Mouse (Mus musculus) forebrain, embryonic 11.5 days (tissue): ENCODE results near the gene Ppil2. TPM values are rescaled to one million over a fixed set of nuclear protein-coding genes. Genes with fewer than 3 reads are reported as not detected.

Source experiments
- ATAC-seq: fragments of 200-750 bp; cut with Nextera tagmentation; replicated peaks from 2 replicates; pipeline ENCODE4 v1.8.0; 2017; ENCODE audit warnings: moderate TSS enrichment; ENCODE audit not compliant: low FRiP score
- DNase-seq: peaks from one replicate; pipeline ENCODE4 v3.0.0-alpha.2; 2017; ENCODE audit warnings: low spot score
- H3K27ac ChIP-seq: fragments of 300-500 bp; sonication (generic); 2 replicates; pipeline ENCODE4 v1.5.1; 2014; ENCODE audit warnings: low read depth, low read length
- H3K27me3 ChIP-seq: fragments of 300-500 bp; sonication (generic); 2 replicates; pipeline ENCODE4 v1.6.1; 2014; ENCODE audit warnings: mild to moderate bottlenecking, low read length, mixed read lengths; ENCODE audit not compliant: control insufficient read depth, insufficient read depth
- H3K36me3 ChIP-seq: fragments of 300-500 bp; sonication (generic); 2 replicates; pipeline ENCODE4 v1.6.1; 2014; ENCODE audit warnings: mild to moderate bottlenecking, low read length, moderate library complexity, mixed read lengths; ENCODE audit not compliant: control insufficient read depth, insufficient read depth
- H3K4me1 ChIP-seq: fragments of 300-500 bp; sonication (generic); replicated peaks from 2 replicates; pipeline ENCODE4 v1.6.1; 2014; ENCODE audit warnings: low read length, mixed read lengths; ENCODE audit not compliant: control insufficient read depth, insufficient read depth
- H3K4me2 ChIP-seq: fragments of 300-500 bp; sonication (generic); 2 replicates; pipeline ENCODE4 v1.6.1; 2014; ENCODE audit warnings: low read depth, mild to moderate bottlenecking, low read length, moderate library complexity, mixed read lengths; ENCODE audit not compliant: severe bottlenecking
- H3K4me3 ChIP-seq: fragments of 300-500 bp; sonication (generic); 2 replicates; pipeline ENCODE4 v1.5.1; 2014; ENCODE audit warnings: low read depth, low read length
- H3K9ac ChIP-seq: fragments of 300-500 bp; sonication (generic); 2 replicates; pipeline ENCODE4 v1.6.1; 2014; ENCODE audit warnings: low read length
- H3K9me3 ChIP-seq: fragments of 300-500 bp; sonication (generic); 2 replicates; pipeline ENCODE4 v1.6.1; 2016; ENCODE audit warnings: low read length, mixed read lengths; ENCODE audit not compliant: control insufficient read depth
- WGBS: fragments of 180-500 bp; shearing (Covaris S2); extraction: QIAGEN DNeasy Blood & Tissue Kit; methylation state at CpG from one replicate; pipeline ENCODE4 v1.1.7; 2014; 5-methylcytosine and 5-hydroxymethylcytosine counted together
- polyA plus RNA-seq: library from polyadenylated mRNA; unstranded; fragments of >200 nt; fragmentation: Nextera tagmentation; extraction: Ambion mirVana; gene quantifications from 2 replicates; pipeline ENCODE4 v1.2.1, GENCODE M21; 2014

The Ppil2 gene
- polyA plus RNA-seq, 1 experiment from 2014 or later: 153 TPM

DNA sequence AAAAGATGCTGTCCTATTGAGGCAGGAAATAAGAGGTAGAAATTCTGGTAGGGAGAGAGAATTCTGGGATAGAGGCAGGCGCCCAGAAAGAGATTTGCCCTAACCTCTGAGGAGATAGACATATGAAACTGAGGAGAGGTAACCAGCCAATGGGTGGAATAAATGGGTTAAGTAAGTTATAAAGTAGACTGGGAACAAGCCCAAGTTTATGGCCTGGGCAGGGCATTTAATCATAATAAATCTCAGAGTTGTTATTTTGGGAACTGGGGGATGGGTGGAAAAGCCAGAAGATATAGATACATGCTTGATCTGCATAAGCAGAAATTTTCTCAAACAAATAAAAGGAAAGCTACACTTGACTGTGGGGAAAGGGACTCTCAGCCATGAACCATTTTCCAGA lies 48.7 kb downstream of the Ppil2 start:
- WGBS: 59% methylated on average over 1 of the region's 1 CpGs
- Histone ChIP-seq H3K27ac (no peak overlapping the region), H3K4me2 (no peak overlapping the region), H3K36me3 (no peaks in the 10 kb centered on the region), H3K9me3 (no peaks in the 10 kb centered on the region), H3K4me1 (no peaks in the 10 kb centered on the region), H3K4me3 (no peak overlapping the region), H3K27me3 (no peaks in the 10 kb centered on the region), H3K9ac (no peak overlapping the region)
- DNase-seq (no peak), ATAC-seq (no peak)

DNA sequence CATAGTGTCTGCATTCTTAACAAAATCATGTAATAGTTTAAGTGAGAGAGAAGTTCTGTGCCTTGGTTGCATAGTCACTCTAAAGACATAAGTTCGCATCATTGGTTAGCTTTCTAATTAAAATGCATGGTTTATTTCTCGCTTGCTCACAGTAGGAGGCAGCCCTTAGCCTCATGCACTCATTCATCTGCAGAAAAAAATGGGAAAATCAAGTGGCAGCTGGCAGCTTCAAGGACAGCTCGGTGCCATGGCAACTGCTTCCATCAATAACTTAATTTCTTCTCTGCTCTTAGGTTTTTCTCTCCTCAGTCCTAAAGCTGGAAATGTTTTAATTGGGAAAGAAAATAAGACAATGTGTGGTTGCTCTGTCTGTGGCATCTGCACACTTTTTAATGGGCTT lies 55.5 kb downstream of the Ppil2 start:
- no peak overlapping the region for H3K27ac ChIP-seq
- 35% methylated on average over 3 of the region's 3 CpGs for WGBS
- peak; percentile 55 for ATAC-seq

DNA sequence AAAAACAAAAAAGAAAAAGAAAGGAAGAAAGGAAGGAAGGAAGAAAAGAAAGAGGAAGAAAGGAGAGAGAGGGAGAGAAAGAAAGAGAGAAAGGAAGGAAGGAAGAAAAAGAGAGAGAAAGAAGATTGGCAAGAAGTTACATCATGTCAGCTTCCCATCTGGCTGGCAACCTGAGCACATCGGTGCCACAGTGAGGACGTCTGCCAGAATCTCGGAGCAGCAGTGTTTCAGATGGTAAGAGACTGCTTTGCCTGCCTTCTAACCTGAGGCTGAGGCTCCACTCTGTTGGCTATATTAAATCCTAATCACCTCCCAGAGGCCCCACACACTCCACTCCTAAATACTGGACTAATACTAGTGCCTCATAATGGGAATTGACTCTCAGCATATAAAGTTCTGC lies 57.2 kb downstream of the Ppil2 start:
- H3K9ac ChIP-seq: no peak overlapping the region
- ATAC-seq (no peak), DNase-seq (no peak)
- H3K9me3 ChIP-seq: no peaks in the 10 kb centered on the region
- H3K4me2 ChIP-seq: no peak overlapping the region
- H3K27ac ChIP-seq: no peak overlapping the region
- H3K4me1 ChIP-seq: no peaks in the 10 kb centered on the region
- no peaks in the 10 kb centered on the region; the same call in 1 of the 2 replicates for H3K36me3 ChIP-seq
- WGBS: 91% methylated on average over 3 of the region's 3 CpGs
- no peak overlapping the region for H3K4me3 ChIP-seq
- H3K27me3 ChIP-seq: no peaks in the 10 kb centered on the region

More for the DNA sequence above, 55.5 kb downstream of the Ppil2 start:
- no peaks in the 10 kb centered on the region for H3K9me3 ChIP-seq
- H3K9ac ChIP-seq: no peak overlapping the region
- no peak overlapping the region for H3K4me3 ChIP-seq
- no peaks in the 10 kb centered on the region for H3K4me1 ChIP-seq
- no peaks in the 10 kb centered on the region for H3K36me3 ChIP-seq
- H3K4me2 ChIP-seq: no peak overlapping the region
- peak; percentile 48 for DNase-seq
- no peaks in the 10 kb centered on the region for H3K27me3 ChIP-seq

DNA sequence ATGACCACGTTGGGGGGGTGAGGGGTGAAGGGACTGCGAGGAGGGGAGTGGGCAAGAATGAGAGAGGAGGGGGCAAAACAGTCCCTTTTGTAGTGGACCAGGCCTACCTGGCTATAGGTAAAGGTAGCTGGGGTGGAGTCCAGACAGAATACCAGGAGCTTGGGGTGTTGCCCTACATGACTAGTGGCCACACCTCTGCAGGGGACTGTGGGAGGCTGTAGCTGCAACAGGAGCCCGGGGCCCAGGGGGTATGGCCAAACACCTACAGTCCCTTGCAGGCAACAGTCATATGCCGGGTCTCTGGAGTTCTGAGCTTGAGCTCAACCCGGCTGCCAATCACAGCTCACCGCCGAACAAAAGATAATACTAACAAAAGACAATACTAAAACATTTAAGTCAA lies 59.0 kb downstream of the Ppil2 start:
- H3K4me1 ChIP-seq: no peaks in the 10 kb centered on the region
- ATAC-seq (no peak), DNase-seq (no peak)
- H3K4me3 ChIP-seq: no peak overlapping the region
- no peak overlapping the region for H3K4me2 ChIP-seq
- no peak overlapping the region for H3K9ac ChIP-seq
- H3K9me3 ChIP-seq: no peaks in the 10 kb centered on the region
- no peaks in the 10 kb centered on the region for H3K27me3 ChIP-seq
- 78% methylated on average over 7 of the region's 7 CpGs for WGBS
- H3K27ac ChIP-seq: no peak overlapping the region
- H3K36me3 ChIP-seq: no peaks in the 10 kb centered on the region; the same call in 1 of the 2 replicates

DNA sequence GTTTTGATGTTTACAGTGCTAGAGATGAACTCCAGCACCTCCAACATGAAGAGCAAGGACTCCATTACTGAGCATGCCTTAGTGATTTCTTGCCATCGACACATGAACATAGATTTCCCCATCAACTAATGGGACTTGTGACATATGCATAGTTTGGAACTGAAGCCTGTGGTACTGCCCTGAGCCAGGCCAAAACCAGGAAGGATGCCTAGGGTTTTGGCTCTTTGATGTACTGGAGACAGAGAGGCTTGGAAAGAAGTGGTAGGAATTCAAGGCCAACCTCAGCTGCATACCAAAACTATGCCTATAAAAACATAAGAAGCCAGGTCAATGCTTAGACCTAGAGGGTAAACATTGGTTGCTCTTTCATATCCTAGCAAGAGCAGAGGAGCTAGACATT lies 61.2 kb downstream of the Ppil2 start:
- Histone ChIP-seq H3K9ac (no peak overlapping the region), H3K4me2 (no peak overlapping the region), H3K27ac (no peak overlapping the region), H3K36me3 (no peaks in the 10 kb centered on the region; the same call in 1 of the 2 replicates), H3K9me3 (no peaks in the 10 kb centered on the region), H3K27me3 (no peaks in the 10 kb centered on the region), H3K4me1 (no peaks in the 10 kb centered on the region), H3K4me3 (no peak overlapping the region)
- DNase-seq: no peak
- ATAC-seq: no peak
- 94% methylated on average over 1 of the region's 1 CpGs for WGBS

DNA sequence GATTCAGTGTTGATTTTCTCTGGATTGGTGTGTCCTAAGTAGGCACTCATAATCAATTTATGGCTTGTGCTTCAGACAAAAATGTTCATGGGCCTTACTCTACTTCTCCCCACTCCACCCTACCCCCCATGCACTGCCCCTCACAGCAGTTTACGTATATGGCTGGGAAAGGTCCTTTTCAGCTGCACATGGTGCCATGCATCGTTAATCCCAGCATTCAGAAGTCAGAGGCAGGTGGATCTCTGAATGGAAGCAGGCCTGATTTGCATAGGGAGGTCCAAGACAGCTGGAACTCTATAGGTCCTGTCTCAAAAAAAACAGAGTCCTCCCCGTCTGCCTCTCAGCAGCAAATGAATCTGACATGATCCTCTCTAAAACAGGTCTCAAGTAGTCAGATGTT lies 65.8 kb downstream of the Ppil2 start:
- no peak overlapping the region for H3K4me2 ChIP-seq
- H3K27ac ChIP-seq: no peak overlapping the region
- H3K36me3 ChIP-seq: peaks cover 5% of the 10 kb centered on the region; the same call in 1 of the 2 replicates
- no peaks in the 10 kb centered on the region for H3K9me3 ChIP-seq
- H3K27me3 ChIP-seq: no peaks in the 10 kb centered on the region
- no peak for ATAC-seq
- 55% methylated on average over 3 of the region's 3 CpGs for WGBS
- no peak overlapping the region for H3K9ac ChIP-seq
- no peaks in the 10 kb centered on the region for H3K4me1 ChIP-seq
- no peak overlapping the region for H3K4me3 ChIP-seq
- no peak for DNase-seq

DNA sequence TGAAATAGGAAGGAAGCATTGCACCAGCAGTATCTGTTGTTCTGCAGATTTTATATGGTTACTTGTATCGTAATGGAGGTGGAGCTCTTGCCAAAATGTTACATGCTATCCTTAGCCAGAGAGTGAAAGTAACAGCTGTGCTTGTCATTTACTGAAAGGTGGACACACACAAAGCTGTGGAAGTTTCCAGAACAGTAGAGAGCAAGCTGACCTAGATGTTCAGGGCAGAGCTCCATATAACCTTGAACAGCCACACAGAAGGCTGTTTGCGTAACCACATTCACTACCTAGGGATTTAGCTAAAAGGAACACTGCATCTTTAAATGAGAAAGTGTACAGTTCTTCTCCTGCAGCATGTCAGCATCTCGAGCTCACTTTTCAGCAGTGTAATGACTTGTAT lies 66.7 kb downstream of the Ppil2 start:
- no peak overlapping the region for H3K4me3 ChIP-seq
- H3K4me2 ChIP-seq: no peak overlapping the region
- no peak for ATAC-seq
- no peak for DNase-seq
- WGBS: 93% methylated on average over 3 of the region's 3 CpGs
- no peaks in the 10 kb centered on the region for H3K9me3 ChIP-seq
- H3K36me3 ChIP-seq: peaks cover 8% of the 10 kb centered on the region; the same call in 1 of the 2 replicates
- no peaks in the 10 kb centered on the region for H3K4me1 ChIP-seq
- H3K9ac ChIP-seq: no peak overlapping the region
- H3K27ac ChIP-seq: no peak overlapping the region
- H3K27me3 ChIP-seq: no peaks in the 10 kb centered on the region

DNA sequence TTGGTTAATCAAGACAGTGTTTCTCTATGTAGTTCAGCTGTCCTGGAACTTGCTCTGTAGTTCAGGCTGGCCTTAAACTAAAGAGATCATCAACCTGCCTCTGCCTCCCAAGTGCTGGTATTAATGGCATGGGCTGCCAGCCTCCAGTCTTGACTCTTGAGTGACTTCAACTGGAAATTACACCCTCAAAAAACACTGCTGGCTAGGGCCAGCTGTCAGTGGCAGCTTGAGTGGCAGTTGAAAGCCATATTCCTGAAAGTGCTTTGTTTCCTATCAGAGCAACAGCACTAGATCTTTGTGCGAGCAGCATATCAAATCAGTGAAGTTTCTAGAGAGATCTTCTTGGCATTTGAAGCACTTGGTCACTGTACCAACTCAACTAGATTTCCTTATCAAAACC lies 69.6 kb downstream of the Ppil2 start:
- peaks cover 8% of the 10 kb centered on the region; the same call in 1 of the 2 replicates for H3K36me3 ChIP-seq
- ATAC-seq (no peak), DNase-seq (no peak)
- no peak overlapping the region for H3K4me3 ChIP-seq
- 93% methylated on average over 1 of the region's 1 CpGs for WGBS
- no peak overlapping the region for H3K9ac ChIP-seq
- H3K27ac ChIP-seq: no peak overlapping the region
- H3K27me3 ChIP-seq: no peaks in the 10 kb centered on the region
- no peaks in the 10 kb centered on the region for H3K9me3 ChIP-seq
- H3K4me1 ChIP-seq: no peaks in the 10 kb centered on the region
- H3K4me2 ChIP-seq: no peak overlapping the region

DNA sequence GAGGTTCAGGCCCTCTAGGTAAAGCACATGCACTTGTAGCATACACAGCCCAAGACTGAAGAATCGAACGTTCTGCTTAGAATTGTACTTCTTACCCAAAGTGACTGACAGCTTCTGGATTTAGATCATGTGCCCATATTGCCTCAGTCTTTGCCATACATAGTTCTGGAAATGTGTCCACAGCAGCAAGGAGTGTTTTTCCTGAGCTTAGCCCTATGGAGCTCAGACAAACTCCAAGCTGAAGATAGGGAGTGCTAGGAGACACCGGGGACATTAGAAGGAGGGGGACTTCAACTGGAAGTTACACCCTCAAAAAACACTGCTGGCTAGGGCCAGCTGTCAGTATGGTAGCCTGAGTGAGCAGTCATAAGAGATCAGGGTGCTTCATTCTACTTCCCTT lies 70.3 kb downstream of the Ppil2 start:
- Histone ChIP-seq H3K9ac (no peak overlapping the region), H3K4me1 (no peaks in the 10 kb centered on the region), H3K4me3 (no peak overlapping the region), H3K27ac (no peak overlapping the region), H3K27me3 (no peaks in the 10 kb centered on the region), H3K36me3 (peaks cover 8% of the 10 kb centered on the region; the same call in 1 of the 2 replicates), H3K9me3 (no peaks in the 10 kb centered on the region), H3K4me2 (no peak overlapping the region)
- ATAC-seq: no peak
- over 99% methylated on average over 3 of the region's 3 CpGs for WGBS
- DNase-seq: no peak
